Mouse (Mus musculus) liver, embryonic 16.5 days (tissue): ENCODE data around the gene Notch1. TPM values are rescaled to one million over a fixed set of nuclear protein-coding genes. Genes with fewer than 3 reads are reported as not detected.
A peak's percentile ranks its signal among the peaks of the same experiment; 100 is the strongest.

Experiments
- ATAC-seq: fragments of 200-750 bp; cut with Nextera tagmentation; 2 replicates; pipeline ENCODE4 v1.8.0; 2017; ENCODE audit warnings: low read depth, mild to moderate bottlenecking, moderate number of reproducible peaks, moderate library complexity
- H3K27ac ChIP-seq: fragments of 300-500 bp; sonication (generic); 2 replicates; pipeline ENCODE4 v1.5.1; 2014; ENCODE audit warnings: mild to moderate bottlenecking, low read length
- H3K27me3 ChIP-seq: fragments of 300-500 bp; sonication (generic); 2 replicates; pipeline ENCODE4 v1.6.1; 2014; ENCODE audit warnings: low read depth, low read length, mixed read lengths; ENCODE audit not compliant: control insufficient read depth, insufficient read depth
- H3K36me3 ChIP-seq: fragments of 300-500 bp; sonication (generic); 2 replicates; pipeline ENCODE4 v1.6.1; 2014; ENCODE audit warnings: mild to moderate bottlenecking; ENCODE audit not compliant: control insufficient read depth, insufficient read depth
- H3K4me1 ChIP-seq: fragments of 300-500 bp; sonication (generic); 2 replicates; pipeline ENCODE4 v1.6.1; 2014; ENCODE audit warnings: low read depth, low read length, mixed read lengths; ENCODE audit not compliant: control insufficient read depth
- H3K4me2 ChIP-seq: fragments of 300-500 bp; sonication (generic); 2 replicates; pipeline ENCODE4 v1.6.1; 2014; ENCODE audit warnings: low read depth, low read length, mixed read lengths
- H3K4me3 ChIP-seq: fragments of 300-500 bp; sonication (generic); 2 replicates; pipeline ENCODE4 v1.5.1; 2014; ENCODE audit warnings: low read depth, mild to moderate bottlenecking, low read length
- H3K9ac ChIP-seq: fragments of 300-500 bp; sonication (generic); 2 replicates; pipeline ENCODE4 v1.6.1; 2014; ENCODE audit warnings: low read depth, low read length
- H3K9me3 ChIP-seq: fragments of 300-500 bp; sonication (generic); replicated peaks from 2 replicates; pipeline ENCODE4 v1.6.1; 2016; ENCODE audit warnings: low read length; ENCODE audit not compliant: control insufficient read depth
- WGBS: fragments of 180-500 bp; shearing (Covaris S2); extraction: QIAGEN DNeasy Blood & Tissue Kit; methylation state at CpG from one replicate; pipeline ENCODE4 v1.1.7; 2014; ENCODE audit not compliant: insufficient replicate concordance; 5-methylcytosine and 5-hydroxymethylcytosine counted together
- polyA plus RNA-seq: library from polyadenylated mRNA; unstranded; fragments of >200 nt; fragmentation: Nextera tagmentation; extraction: Ambion mirVana; gene quantifications from 2 replicates; pipeline ENCODE4 v1.2.1, GENCODE M21; 2015

The Notch1 gene
- polyA plus RNA-seq: 2.8 and 3.1 TPM in 2 replicates

DNA sequence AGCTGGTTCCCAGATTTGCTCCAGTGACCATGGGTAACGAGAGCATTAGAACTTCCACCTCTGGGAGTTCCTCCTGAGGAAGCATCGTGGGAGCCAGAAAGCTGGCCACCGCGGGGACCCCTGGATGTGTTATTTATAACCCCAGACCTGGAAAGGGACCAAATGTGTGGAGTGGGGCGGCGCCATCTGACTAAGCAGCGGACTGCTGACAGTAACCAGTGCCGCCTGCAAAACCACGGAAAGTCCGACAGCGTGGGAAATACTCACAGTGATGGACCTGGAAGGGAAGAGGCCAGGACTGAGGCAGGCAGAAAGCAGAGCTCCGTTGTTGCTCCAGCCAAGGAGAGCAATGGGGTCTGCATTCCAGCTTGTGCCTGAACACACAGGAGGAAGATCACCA, at the start of gene Notch1:
Gene Notch1 (minus strand): TSS at position 389 of the 400 bp plus-strand sequence.
- Histone ChIP-seq H3K4me1 (peaks cover 2% of the 10 kb centered on the region), H3K4me3 (no peak within 1 kb of the TSS), H3K36me3 (no peaks in the 10 kb centered on the region), H3K27ac (no peak within 1 kb of the TSS), H3K9me3 (no peaks in the 10 kb centered on the region), H3K4me2 (no peak within 1 kb of the TSS), H3K9ac (no peak within 1 kb of the TSS), H3K27me3 (no peaks in the 10 kb centered on the region)
- WGBS: 33% methylated on average over 12 of the region's 12 CpGs
- ATAC-seq: no peak

DNA sequence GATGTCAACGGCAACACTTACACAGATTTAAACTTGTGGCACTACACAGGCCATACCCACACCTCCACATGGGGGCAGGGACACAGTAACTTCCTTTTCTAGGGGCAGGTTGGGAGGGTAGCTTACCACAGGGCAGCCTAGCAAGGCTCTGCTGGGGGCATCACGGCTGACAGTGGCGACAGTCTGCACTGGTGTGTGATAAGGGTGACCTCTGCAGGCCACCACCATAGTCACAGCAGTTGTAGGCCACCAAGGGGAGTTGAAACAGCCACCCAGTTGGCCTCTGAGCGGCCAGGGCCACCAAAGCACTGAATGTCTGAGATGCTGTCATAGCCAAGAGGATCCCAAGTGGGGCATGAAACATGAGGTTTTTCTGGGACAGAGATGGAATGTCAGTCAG, 49.8 kb upstream of the Notch1 start:
- Histone ChIP-seq H3K36me3 (no peaks in the 10 kb centered on the region), H3K9me3 (no peaks in the 10 kb centered on the region), H3K4me1 (no peaks in the 10 kb centered on the region), H3K27ac (no peak overlapping the region), H3K9ac (no peak overlapping the region), H3K4me2 (no peak overlapping the region), H3K27me3 (no peaks in the 10 kb centered on the region), H3K4me3 (no peak overlapping the region)
- ATAC-seq: peak; percentile 48; the same call in 1 of the 2 replicates
- 4% methylated on average over 4 of the region's 4 CpGs for WGBS

DNA sequence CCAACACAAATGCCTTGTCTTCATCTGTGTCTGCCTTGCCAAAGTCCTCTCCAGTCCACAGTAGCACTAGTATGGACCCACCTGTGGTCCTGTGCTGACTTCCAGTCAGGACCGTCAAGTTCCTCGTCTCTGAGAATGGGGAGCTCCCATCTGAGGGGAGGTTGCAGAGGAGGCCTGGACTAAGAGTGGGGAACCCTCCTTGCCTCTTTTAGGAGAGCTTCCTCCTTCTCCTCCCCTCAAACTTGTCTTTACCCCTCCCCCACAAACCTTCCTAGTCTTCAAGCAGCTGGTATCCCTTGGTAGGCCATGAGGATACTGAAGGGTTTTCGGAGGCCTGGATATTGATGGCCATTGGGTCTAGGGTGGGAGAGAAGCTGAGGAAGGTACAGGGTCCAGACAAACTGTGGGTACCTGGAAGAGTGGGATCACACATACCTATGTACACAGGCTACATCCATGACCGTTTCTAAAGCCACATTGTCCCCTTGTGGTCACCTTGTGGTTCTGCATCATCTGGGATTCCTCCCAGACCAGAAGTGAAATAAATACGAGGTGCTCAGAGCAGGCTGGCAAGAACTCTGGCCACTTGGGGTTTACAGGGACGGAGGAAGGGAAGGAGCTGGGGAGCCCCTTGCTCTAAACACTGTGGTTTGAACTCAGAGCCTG, 45.0 kb upstream of the Notch1 start:
- peak; percentile 43; the same call in 1 of the 2 replicates for ATAC-seq
- WGBS: 25% methylated on average over 6 of the region's 6 CpGs

DNA sequence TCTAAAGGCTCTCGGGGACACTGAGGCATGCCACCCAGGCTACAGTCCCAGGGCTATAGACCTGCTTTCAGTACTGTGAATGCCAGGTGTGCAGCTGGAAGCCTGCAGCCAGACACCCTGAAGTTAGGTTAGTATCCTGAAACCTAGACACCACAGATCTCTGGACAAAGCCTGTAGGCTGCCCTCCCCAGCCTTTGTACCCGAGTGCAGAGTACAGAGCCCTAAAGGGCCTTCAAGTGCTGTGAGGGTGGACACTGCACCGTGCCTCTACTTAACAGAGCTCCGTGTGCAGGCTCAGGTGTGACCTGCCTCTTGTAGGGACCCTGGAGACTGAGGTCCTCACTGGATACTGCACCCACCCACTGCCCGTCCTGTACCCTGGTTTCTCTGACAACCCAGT, 44.0 kb upstream of the Notch1 start:
- Histone ChIP-seq H3K27ac (no peak overlapping the region), H3K27me3 (no peaks in the 10 kb centered on the region), H3K36me3 (no peaks in the 10 kb centered on the region), H3K9me3 (no peaks in the 10 kb centered on the region), H3K4me3 (no peak overlapping the region), H3K9ac (no peak overlapping the region), H3K4me1 (peaks cover 15% of the 10 kb centered on the region), H3K4me2 (no peak overlapping the region)
- ATAC-seq: no peak
- WGBS: 67% methylated on average over 5 of the region's 5 CpGs

More for the DNA sequence above, 45.0 kb upstream of the Notch1 start:
- no peak overlapping the region for H3K27ac ChIP-seq
- H3K27me3 ChIP-seq: no peaks in the 10 kb centered on the region
- H3K9ac ChIP-seq: no peak overlapping the region
- H3K9me3 ChIP-seq: no peaks in the 10 kb centered on the region
- H3K36me3 ChIP-seq: no peaks in the 10 kb centered on the region
- no peak overlapping the region for H3K4me3 ChIP-seq
- no peak overlapping the region for H3K4me2 ChIP-seq
- peaks cover 7% of the 10 kb centered on the region for H3K4me1 ChIP-seq

DNA sequence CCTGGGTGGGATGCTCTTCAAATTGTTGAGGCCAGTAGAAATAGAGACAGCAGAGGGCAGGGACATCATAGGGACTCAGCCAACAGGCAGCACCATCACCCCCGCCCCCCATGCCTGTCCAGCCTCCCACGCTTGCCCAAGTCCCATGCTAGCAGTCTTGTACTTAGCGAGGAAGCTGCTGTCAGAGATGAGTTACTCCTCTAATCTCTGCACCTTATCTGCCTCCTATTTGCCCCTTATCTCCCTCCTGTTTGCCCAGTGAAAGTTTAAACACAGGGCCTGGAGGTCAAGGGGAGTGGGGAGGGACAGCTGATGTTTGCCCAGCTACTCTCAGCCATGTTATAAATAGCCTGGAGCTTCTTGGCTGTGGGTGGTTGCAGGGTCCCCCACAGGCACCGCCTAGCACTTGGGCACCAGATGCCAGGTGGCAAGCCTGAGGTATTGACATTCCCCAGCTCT, 40.1 kb upstream of the Notch1 start:
- no peak overlapping the region for H3K4me2 ChIP-seq
- H3K9me3 ChIP-seq: no peaks in the 10 kb centered on the region
- H3K9ac ChIP-seq: no peak overlapping the region
- peaks cover 27% of the 10 kb centered on the region for H3K4me1 ChIP-seq
- ATAC-seq: peak; percentile 68
- WGBS: 41% methylated on average over 4 of the region's 4 CpGs
- no peak overlapping the region for H3K4me3 ChIP-seq
- no peaks in the 10 kb centered on the region for H3K27me3 ChIP-seq
- no peak overlapping the region for H3K27ac ChIP-seq
- no peaks in the 10 kb centered on the region for H3K36me3 ChIP-seq

DNA sequence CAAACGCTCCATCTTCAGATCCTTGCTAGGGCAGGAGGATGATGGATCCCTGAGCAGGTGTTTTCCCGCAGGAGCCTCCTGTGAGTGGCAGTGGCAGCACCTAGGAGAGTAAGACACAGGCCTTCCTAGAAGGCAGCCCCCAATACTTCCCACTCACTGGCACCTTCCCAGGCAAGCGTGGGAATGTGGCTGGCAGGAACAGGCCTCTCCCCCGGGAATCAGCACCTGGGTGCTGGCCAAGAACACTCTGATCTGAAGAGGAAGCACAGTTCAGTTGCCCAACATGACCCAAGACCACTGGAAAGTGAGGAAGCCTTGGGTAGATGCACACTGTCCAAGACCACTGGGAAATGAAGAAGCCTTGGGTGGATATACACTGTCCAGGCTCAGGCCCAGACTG, 38.6 kb upstream of the Notch1 start:
- Histone ChIP-seq H3K9me3 (no peaks in the 10 kb centered on the region), H3K9ac (no peak overlapping the region), H3K36me3 (no peaks in the 10 kb centered on the region), H3K27ac (no peak overlapping the region), H3K4me2 (no peak overlapping the region), H3K4me1 (peaks cover 38% of the 10 kb centered on the region), H3K27me3 (no peaks in the 10 kb centered on the region), H3K4me3 (no peak overlapping the region)
- no peak for ATAC-seq
- 51% methylated on average over 4 of the region's 4 CpGs for WGBS

DNA sequence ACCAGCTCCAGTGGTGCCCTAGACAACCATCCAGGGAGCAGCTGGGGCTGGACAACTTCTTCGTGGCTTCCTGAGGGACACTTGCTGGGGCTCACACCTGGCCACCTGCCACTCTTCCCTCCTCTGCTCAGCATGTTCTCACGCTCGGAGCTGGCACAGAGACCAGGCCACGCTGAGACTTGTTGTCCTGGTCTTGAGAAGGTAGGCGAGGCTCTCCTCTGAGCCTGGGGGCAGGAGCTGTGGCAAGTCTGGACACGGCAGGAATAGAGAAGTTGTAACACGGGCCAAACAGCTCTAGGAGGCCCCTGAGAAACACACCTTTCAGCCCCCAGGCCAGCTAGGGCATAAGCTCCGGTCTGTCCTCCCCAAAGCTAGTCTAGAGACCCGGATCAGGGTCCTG, 37.4 kb upstream of the Notch1 start:
- no peak overlapping the region for H3K9ac ChIP-seq
- H3K27ac ChIP-seq: no peak overlapping the region
- H3K9me3 ChIP-seq: no peaks in the 10 kb centered on the region
- no peaks in the 10 kb centered on the region for H3K36me3 ChIP-seq
- H3K4me3 ChIP-seq: no peak overlapping the region
- H3K27me3 ChIP-seq: no peaks in the 10 kb centered on the region
- 52% methylated on average over 9 of the region's 9 CpGs for WGBS
- no peak for ATAC-seq
- H3K4me2 ChIP-seq: no peak overlapping the region
- H3K4me1 ChIP-seq: peaks cover 45% of the 10 kb centered on the region

DNA sequence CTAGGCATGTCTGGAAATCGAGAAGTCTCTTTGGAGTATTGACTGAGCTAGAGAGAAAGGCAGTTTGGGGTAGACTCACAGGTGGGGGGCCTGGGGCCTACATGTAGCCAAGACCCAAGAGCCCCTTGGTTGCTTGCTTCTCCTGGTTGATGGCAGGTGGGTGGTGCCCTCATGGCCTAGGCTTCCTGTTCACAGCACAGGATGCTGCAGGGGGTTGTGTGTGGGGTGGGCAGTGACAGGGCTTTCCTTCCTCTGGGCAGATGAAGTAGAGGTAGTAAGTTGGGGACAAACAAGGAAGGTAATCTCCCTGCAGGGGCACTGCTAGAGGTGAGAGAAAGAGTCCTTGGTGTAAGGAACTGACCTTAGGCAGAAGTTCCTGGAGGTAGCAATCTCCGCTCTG, 35.6 kb upstream of the Notch1 start:
- H3K36me3 ChIP-seq: no peaks in the 10 kb centered on the region

DNA sequence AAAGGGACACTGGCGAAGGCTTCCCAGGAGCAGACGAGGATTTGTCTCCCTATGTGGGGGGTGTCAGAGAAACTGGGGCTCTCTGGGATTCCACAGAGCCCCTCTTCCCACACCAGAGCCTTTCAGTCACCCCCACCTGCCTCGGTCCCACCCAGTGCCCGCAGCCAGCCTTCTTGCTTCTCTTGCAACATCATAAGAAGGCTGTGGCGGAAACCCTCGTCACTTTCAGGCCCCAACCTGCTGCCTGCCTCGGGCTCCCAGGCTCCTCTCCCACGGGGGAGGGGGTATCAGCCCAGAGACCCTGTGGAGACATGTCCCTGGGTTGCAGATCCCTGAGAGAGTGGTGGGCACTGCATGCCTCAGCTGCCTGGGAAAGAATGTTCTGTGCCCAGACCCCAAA, 35.0 kb upstream of the Notch1 start:
- 32% methylated on average over 8 of the region's 8 CpGs for WGBS
- H3K4me2 ChIP-seq: no peak overlapping the region
- no peak overlapping the region for H3K9ac ChIP-seq
- H3K27ac ChIP-seq: peak overlapping the region; percentile 16; the same call in 1 of the 2 replicates
- peaks cover 37% of the 10 kb centered on the region for H3K4me1 ChIP-seq
- H3K36me3 ChIP-seq: no peaks in the 10 kb centered on the region
- no peaks in the 10 kb centered on the region for H3K9me3 ChIP-seq
- no peak for ATAC-seq
- no peak overlapping the region for H3K4me3 ChIP-seq
- no peaks in the 10 kb centered on the region for H3K27me3 ChIP-seq

More for the DNA sequence above, 35.6 kb upstream of the Notch1 start:
- ATAC-seq: no peak
- Histone ChIP-seq H3K9ac (no peak overlapping the region), H3K4me3 (no peak overlapping the region), H3K27ac (0 out of 2 replicates have a peak overlapping the region, but pooled peaks have one; percentile 30), H3K4me2 (no peak overlapping the region), H3K4me1 (peaks cover 44% of the 10 kb centered on the region), H3K27me3 (no peaks in the 10 kb centered on the region), H3K9me3 (no peaks in the 10 kb centered on the region)
- 52% methylated on average over 2 of the region's 2 CpGs for WGBS
